Mouse (Mus musculus): ENCODE results near the gene Plekho2.

- TF ChIP-seq CTCF (IDR thresholded peaks at IDR 0.05; ENCODE audit: borderline replicate concordance, insufficient read depth, low read depth, low read length) (no peak), POLR2A (IDR thresholded peaks at IDR 0.05; ENCODE audit: borderline replicate concordance, insufficient read depth, low read length) (no peak)
Observed at GRCm38 (mm10) chr9:65563073-65563472, 16.8 kb downstream of the Plekho2 start.
